Mouse (Mus musculus): ENCODE data around the gene Ankrd6. TPM values are rescaled to one million over a fixed set of nuclear protein-coding genes. Genes with fewer than 3 reads are reported as not detected.

Gene Ankrd6
- polyA plus RNA-seq, 1 experiment = 0.32 TPM

DNA sequence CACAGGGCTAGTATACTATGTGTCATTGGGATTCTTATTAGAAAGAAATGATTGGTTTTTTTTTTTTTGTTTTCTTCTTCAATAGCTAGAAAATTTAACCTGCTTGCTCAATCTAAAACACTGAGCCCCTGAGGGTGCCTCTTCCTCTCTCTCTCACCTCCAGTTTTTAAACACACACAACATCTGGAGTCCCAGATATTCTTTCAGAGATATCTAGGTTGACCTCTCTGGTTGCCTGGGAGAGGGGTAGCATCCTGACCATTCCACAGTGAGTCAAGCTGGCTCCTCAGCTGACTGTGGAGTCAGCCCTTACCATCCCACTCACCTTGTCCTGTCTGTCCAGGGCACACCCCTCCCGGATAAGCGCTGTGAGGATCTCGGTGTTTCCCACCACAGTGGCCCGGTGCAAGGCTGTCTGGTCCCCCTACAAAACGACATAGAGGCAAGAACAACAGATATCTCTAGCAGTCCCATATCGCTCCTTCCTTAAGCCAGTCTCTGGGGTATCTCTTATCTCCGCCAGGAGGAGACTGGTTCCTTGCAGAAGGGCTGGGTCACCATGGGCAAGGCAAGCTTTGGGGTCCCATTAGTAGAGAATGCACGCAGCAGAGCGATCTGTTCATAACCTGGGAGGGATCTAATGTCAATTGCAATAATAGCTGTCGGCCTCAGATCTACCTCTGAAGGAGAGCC lies 122.1 kb downstream of the Ankrd6 start:
- no peak for DNase-seq (ENCODE audit: low read depth in 1 of 2, low spot score in 2 of 2)
- WGBS = 88% methylated on average over 10 of the region's 10 CpGs
- Histone ChIP-seq H3K27ac (ENCODE audit: insufficient read depth, low read length) (no peak overlapping the region), H3K4me3 (ENCODE audit: extremely low read depth, insufficient read depth, insufficient read length) (no peak overlapping the region), H3K36me3 (ENCODE audit: control insufficient read depth, insufficient read depth, low read length) (no peaks in the 10 kb centered on the region), H3K27me3 (ENCODE audit: control insufficient read depth, insufficient read depth, low read length) (no peaks in the 10 kb centered on the region), H3K4me1 (ENCODE audit: control insufficient read depth, insufficient read depth, insufficient read length) (no peaks in the 10 kb centered on the region)
- TF ChIP-seq CTCF (IDR thresholded peaks at IDR 0.05; ENCODE audit: extremely low read depth, insufficient read depth, insufficient read length, insufficient replicate concordance) (no peak), POLR2A (IDR thresholded peaks at IDR 0.05; ENCODE audit: low read depth, low read length) (no peak)

DNA sequence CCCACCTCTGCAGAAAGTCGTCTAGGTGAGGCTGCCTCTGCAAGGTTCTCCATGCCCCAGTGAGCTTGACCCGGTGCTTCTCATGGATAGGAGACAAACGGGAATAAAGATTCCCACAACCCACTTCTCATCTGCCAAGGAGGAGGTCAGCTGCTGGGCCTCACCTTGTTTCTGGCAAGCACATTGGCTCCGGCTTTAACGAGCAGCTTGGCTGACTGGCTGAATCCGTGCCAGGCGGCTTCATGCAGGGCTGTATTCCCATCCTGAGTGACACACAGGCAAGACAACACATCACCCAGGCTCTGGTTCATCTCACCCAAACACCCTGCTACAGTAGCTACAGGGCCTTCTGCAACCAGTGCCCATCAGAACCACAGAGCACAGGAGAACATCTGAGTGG lies 123.7 kb downstream of the Ankrd6 start:
- Histone ChIP-seq H3K27ac (ENCODE audit: insufficient read depth, low read length) (no peak overlapping the region), H3K4me3 (ENCODE audit: extremely low read depth, insufficient read depth, insufficient read length) (no peak overlapping the region), H3K4me1 (ENCODE audit: control insufficient read depth, insufficient read depth, insufficient read length) (no peaks in the 10 kb centered on the region), H3K36me3 (ENCODE audit: control insufficient read depth, insufficient read depth, low read length) (no peaks in the 10 kb centered on the region), H3K27me3 (ENCODE audit: control insufficient read depth, insufficient read depth, low read length) (no peaks in the 10 kb centered on the region)
- TF ChIP-seq POLR2A (IDR thresholded peaks at IDR 0.05; ENCODE audit: low read depth, low read length) (no peak), CTCF (IDR thresholded peaks at IDR 0.05; ENCODE audit: extremely low read depth, insufficient read depth, insufficient read length, insufficient replicate concordance) (no peak)
- no peak for DNase-seq (ENCODE audit: low read depth in 1 of 2, low spot score in 2 of 2)
- WGBS = 91% methylated on average over 7 of the region's 7 CpGs

DNA sequence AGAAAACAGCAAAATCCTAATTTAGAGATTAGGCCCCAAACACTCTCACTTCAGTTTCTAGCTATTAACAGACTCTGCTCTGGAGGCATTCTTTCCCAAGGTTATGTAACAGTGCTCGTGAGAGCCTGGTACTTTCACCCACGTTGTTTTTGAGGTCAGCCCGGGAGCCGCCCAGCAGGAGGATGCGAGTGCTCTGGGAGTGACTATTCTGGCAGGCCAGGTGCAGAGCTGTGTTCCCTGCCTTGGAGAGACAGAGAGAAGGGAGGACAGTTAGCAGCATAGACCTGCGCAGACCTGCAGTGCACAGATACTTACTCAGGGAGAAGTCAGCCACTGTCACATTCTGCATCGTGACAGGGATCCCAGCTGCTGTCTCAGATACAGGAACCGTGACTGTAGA lies 126.4 kb downstream of the Ankrd6 start:
- WGBS = 77% methylated on average over 8 of the region's 8 CpGs
- TF ChIP-seq POLR2A (IDR thresholded peaks at IDR 0.05; ENCODE audit: low read depth, low read length) (no peak), CTCF (IDR thresholded peaks at IDR 0.05; ENCODE audit: extremely low read depth, insufficient read depth, insufficient read length, insufficient replicate concordance) (no peak)
- Histone ChIP-seq H3K36me3 (ENCODE audit: control insufficient read depth, insufficient read depth, low read length) (no peaks in the 10 kb centered on the region), H3K4me3 (ENCODE audit: extremely low read depth, insufficient read depth, insufficient read length) (no peak overlapping the region), H3K4me1 (ENCODE audit: control insufficient read depth, insufficient read depth, insufficient read length) (no peaks in the 10 kb centered on the region), H3K27ac (ENCODE audit: insufficient read depth, low read length) (no peak overlapping the region), H3K27me3 (ENCODE audit: control insufficient read depth, insufficient read depth, low read length) (no peaks in the 10 kb centered on the region)
- no peak for DNase-seq (ENCODE audit: low read depth in 1 of 2, low spot score in 2 of 2)

DNA sequence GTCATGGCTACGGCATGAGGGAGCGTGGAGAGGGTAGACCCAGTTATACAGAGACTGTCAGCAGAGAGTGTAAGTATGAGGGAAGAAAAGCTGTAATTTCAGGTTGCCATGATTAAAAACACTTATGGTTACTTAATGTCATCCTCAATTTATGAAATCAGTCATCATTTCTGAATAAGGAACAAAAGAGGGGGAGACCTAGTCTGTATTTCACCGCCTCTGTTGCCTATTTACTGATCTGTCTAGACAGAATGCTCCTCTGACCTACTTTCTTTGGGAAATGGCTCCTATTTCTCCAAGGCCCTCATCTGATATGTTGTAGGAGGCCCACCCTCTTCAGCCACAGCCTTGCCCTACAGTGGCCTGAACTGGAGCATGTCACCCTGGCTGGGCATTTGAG lies 130.0 kb downstream of the Ankrd6 start:
- Histone ChIP-seq H3K27ac (ENCODE audit: insufficient read depth, low read length) (no peak overlapping the region), H3K27me3 (ENCODE audit: control insufficient read depth, insufficient read depth, low read length) (no peaks in the 10 kb centered on the region), H3K36me3 (ENCODE audit: control insufficient read depth, insufficient read depth, low read length) (no peaks in the 10 kb centered on the region), H3K4me1 (ENCODE audit: control insufficient read depth, insufficient read depth, insufficient read length) (no peaks in the 10 kb centered on the region), H3K4me3 (ENCODE audit: extremely low read depth, insufficient read depth, insufficient read length) (no peak overlapping the region)
- 96% methylated on average over 3 of the region's 3 CpGs for WGBS
- no peak for DNase-seq (ENCODE audit: low read depth in 1 of 2, low spot score in 2 of 2)
- TF ChIP-seq CTCF (IDR thresholded peaks at IDR 0.05; ENCODE audit: extremely low read depth, insufficient read depth, insufficient read length, insufficient replicate concordance) (no peak), POLR2A (IDR thresholded peaks at IDR 0.05; ENCODE audit: low read depth, low read length) (no peak)

DNA sequence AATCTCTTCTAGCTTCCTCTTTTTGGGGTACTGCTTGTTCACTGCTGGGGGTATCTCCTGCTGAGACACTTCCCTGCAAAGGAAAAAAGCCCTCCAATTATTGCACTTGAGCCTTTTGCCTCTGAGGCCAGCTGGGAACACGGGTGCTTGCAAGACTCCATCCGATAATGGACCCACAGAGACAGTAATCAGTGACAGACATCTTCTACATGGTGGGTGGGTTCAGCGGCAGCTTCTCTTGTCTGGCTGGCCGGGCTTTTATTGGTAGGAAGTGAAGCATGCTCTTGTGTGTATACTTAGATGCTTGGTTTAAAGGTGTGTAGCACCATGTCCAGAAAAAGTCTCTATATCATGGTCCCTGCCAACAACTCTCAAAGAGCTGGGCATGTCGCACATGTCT lies 133.2 kb downstream of the Ankrd6 start:
- Histone ChIP-seq H3K4me3 (ENCODE audit: extremely low read depth, insufficient read depth, insufficient read length) (no peak overlapping the region), H3K36me3 (ENCODE audit: control insufficient read depth, insufficient read depth, low read length) (no peaks in the 10 kb centered on the region), H3K4me1 (ENCODE audit: control insufficient read depth, insufficient read depth, insufficient read length) (no peaks in the 10 kb centered on the region), H3K27me3 (ENCODE audit: control insufficient read depth, insufficient read depth, low read length) (no peaks in the 10 kb centered on the region), H3K27ac (ENCODE audit: insufficient read depth, low read length) (no peak overlapping the region)
- 77% methylated on average over 5 of the region's 5 CpGs for WGBS
- DNase-seq (ENCODE audit: low read depth in 1 of 2, low spot score in 2 of 2) = no peak
- no peak for TF ChIP-seq POLR2A (IDR thresholded peaks at IDR 0.05; ENCODE audit: low read depth, low read length)

DNA sequence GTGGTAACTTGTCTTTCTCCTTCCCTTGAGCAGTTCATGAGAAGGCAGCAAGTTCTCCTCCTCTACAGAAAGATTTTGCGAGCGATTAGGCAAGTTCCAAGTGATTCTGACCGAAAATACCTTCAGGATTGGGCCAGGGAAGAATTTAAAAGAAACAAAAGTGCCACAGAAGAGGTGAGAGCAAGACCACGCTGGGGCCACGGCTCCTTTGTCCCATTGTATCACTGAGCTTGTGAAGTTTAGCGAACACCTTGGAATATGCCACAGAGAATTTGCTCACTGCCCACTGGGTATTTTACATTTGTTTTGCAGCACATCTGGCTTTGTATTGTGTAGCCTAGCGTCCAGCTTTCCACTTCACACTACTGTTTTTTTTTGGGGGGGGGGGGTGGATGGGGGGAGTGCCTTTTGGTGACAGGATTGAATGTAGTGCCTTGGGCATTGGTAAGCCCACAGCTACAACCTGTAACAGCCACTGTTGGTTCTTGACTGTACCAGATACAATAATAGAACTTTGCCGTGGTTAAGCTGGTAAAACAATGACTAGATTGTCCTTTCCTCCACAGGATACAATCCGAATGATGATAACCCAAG lies 150.0 kb downstream of the Ankrd6 start:
- Histone ChIP-seq H3K27ac (ENCODE audit: insufficient read depth, low read length) (peak overlapping the region; percentile 99), H3K4me1 (ENCODE audit: control insufficient read depth, insufficient read depth, insufficient read length) (0 out of 2 replicates have a peak, but pooled peaks cover 7% of the 10 kb centered on the region), H3K4me3 (ENCODE audit: extremely low read depth, insufficient read depth, insufficient read length) (peak overlapping the region; percentile 96), H3K27me3 (ENCODE audit: control insufficient read depth, insufficient read depth, low read length) (no peaks in the 10 kb centered on the region), H3K36me3 (ENCODE audit: control insufficient read depth, insufficient read depth, low read length) (no peaks in the 10 kb centered on the region)
- DNase-seq (ENCODE audit: low read depth in 1 of 2, low spot score in 2 of 2) = no peak
- TF ChIP-seq POLR2A (IDR thresholded peaks at IDR 0.05; ENCODE audit: low read depth, low read length) = no peak
- no peak for TF ChIP-seq CTCF (IDR thresholded peaks at IDR 0.05; ENCODE audit: extremely low read depth, insufficient read depth, insufficient read length, insufficient replicate concordance)
- WGBS = 11% methylated on average over 9 of the region's 9 CpGs

DNA sequence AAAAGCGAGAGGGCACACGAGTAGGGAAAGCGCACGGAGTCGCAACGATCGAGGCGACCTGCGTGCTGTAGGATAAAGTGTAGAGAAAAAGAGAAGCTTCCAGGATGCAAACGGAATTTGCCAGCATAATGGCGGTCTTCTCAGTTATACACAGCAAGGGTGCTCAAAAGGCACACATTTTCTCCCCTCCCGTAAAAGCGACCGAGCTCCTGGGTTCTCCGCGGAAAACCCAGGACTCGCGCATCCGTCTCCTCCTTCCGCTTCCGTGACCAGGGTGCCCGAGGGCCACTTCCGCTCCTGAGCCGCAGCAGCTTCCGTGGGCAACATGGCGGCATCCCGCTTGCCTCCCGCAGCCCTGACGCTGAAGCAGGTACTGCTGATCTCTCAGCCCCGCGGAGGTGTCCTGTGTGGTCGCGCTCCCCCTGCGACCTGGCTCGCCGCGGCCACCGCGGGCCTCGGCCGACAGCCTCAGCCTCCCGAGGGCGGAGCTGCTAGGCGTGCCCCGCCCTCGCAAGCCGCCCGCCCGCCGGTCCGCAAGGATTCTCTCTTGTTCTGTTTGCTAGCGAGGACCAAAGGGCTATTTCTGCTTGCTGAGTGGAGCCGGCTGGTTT lies 150.6 kb downstream of the Ankrd6 start, which contains the start of gene Lyrm2:
Gene Lyrm2, plus strand, starts transcription at position 288 of the 611 bp plus-strand sequence.
- peak; percentile 43 to 75 for DNase-seq (ENCODE audit: low read depth in 1 of 2, low spot score in 2 of 2)
- Histone ChIP-seq H3K4me1 (ENCODE audit: control insufficient read depth, insufficient read depth, insufficient read length) (0 out of 2 replicates have a peak, but pooled peaks cover 7% of the 10 kb centered on the region), H3K27ac (ENCODE audit: insufficient read depth, low read length) (peak within 1 kb of the TSS; percentile 99), H3K36me3 (ENCODE audit: control insufficient read depth, insufficient read depth, low read length) (no peaks in the 10 kb centered on the region), H3K27me3 (ENCODE audit: control insufficient read depth, insufficient read depth, low read length) (no peaks in the 10 kb centered on the region), H3K4me3 (ENCODE audit: extremely low read depth, insufficient read depth, insufficient read length) (peak within 1 kb of the TSS; percentile 96)
- TF ChIP-seq CTCF (IDR thresholded peaks at IDR 0.05; ENCODE audit: extremely low read depth, insufficient read depth, insufficient read length, insufficient replicate concordance) (no peak), POLR2A (IDR thresholded peaks at IDR 0.05; ENCODE audit: low read depth, low read length) (peak; percentile 87)
- under 1% methylated on average over 53 of the region's 53 CpGs for WGBS
